Mouse (Mus musculus): Measurements from ENCODE around the gene Ikbke. TPM values are rescaled to one million over a fixed set of nuclear protein-coding genes. Genes with fewer than 3 reads are reported as not detected.

Ikbke gene
- polyA plus RNA-seq, 1 experiment, result 129 TPM

- Histone ChIP-seq H3K4me3 (ENCODE audit: control insufficient read depth, insufficient read depth, low read length) (no peak overlapping the region), H3K36me3 (ENCODE audit: control insufficient read depth, insufficient read depth, low read length) (0 out of 2 replicates have a peak, but pooled peaks cover 4% of the 10 kb centered on the region), H3K27me3 (ENCODE audit: control insufficient read depth, insufficient read depth, low read length) (no peaks in the 10 kb centered on the region), H3K4me1 (replicated peaks; ENCODE audit: control insufficient read depth, insufficient read depth, low read length) (no peaks in the 10 kb centered on the region), H3K27ac (ENCODE audit: control insufficient read depth, insufficient read depth, low read length) (no peak overlapping the region)
- WGBS, result 97% methylated on average over 7 of the region's 7 CpGs
- DNase-seq, result no peak
- no peak for TF ChIP-seq CTCF (IDR thresholded peaks at IDR 0.05; ENCODE audit: borderline replicate concordance, control insufficient read depth, extremely low read depth, insufficient read depth, low read length, poor library complexity)
- TF ChIP-seq POLR2A (IDR thresholded peaks at IDR 0.05; ENCODE audit: control insufficient read depth, extremely low read depth, insufficient read depth, low read length, poor library complexity), result no peak
These were observed 17.3 kb upstream of the Ikbke start for GRCm38 (mm10) chr1:131296726-131297125.

DNA sequence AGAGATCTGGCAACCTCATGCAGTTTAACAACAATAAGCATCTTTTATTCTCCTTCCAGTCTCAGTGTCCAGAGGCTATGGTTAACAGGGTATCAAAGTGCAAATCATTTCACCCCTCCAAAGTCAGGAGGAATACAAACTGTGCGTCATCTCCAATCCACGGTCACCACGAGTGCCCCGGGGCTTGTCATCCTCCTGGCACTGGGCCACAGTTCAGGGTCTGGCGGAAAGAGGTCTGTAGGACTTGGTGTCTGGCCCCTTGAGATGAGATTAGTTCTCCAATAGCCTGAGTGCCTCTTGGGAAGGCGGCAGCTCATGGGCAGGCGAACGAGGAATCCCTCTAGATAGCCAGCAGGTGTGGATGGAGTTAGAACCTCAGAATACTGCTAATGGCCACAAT lies 15.8 kb upstream of the Ikbke start:
- 96% methylated on average over 8 of the region's 8 CpGs for WGBS
- TF ChIP-seq POLR2A (IDR thresholded peaks at IDR 0.05; ENCODE audit: control insufficient read depth, extremely low read depth, insufficient read depth, low read length, poor library complexity), result no peak
- no peak for TF ChIP-seq CTCF (IDR thresholded peaks at IDR 0.05; ENCODE audit: borderline replicate concordance, control insufficient read depth, extremely low read depth, insufficient read depth, low read length, poor library complexity)

GRCm38 (mm10) chr1:131293922-131294250 lies 14.5 kb upstream of the Ikbke start:
- WGBS, result 97% methylated on average over 2 of the region's 2 CpGs
- H3K27me3 ChIP-seq (ENCODE audit: control insufficient read depth, insufficient read depth, low read length), result no peaks in the 10 kb centered on the region
- no peak overlapping the region for H3K27ac ChIP-seq (ENCODE audit: control insufficient read depth, insufficient read depth, low read length)
- no peak for DNase-seq
- 0 out of 2 replicates have a peak, but pooled peaks cover 4% of the 10 kb centered on the region for H3K36me3 ChIP-seq (ENCODE audit: control insufficient read depth, insufficient read depth, low read length)
- H3K4me1 ChIP-seq (replicated peaks; ENCODE audit: control insufficient read depth, insufficient read depth, low read length), result no peaks in the 10 kb centered on the region
- H3K4me3 ChIP-seq (ENCODE audit: control insufficient read depth, insufficient read depth, low read length), result no peak overlapping the region
- TF ChIP-seq POLR2A (IDR thresholded peaks at IDR 0.05; ENCODE audit: control insufficient read depth, extremely low read depth, insufficient read depth, low read length, poor library complexity) (no peak), CTCF (IDR thresholded peaks at IDR 0.05; ENCODE audit: borderline replicate concordance, control insufficient read depth, extremely low read depth, insufficient read depth, low read length, poor library complexity) (no peak)

More for the DNA sequence above, 15.8 kb upstream of the Ikbke start:
- no peak for DNase-seq
- Histone ChIP-seq H3K4me1 (replicated peaks; ENCODE audit: control insufficient read depth, insufficient read depth, low read length) (no peaks in the 10 kb centered on the region), H3K4me3 (ENCODE audit: control insufficient read depth, insufficient read depth, low read length) (no peak overlapping the region), H3K27ac (ENCODE audit: control insufficient read depth, insufficient read depth, low read length) (no peak overlapping the region), H3K27me3 (ENCODE audit: control insufficient read depth, insufficient read depth, low read length) (no peaks in the 10 kb centered on the region), H3K36me3 (ENCODE audit: control insufficient read depth, insufficient read depth, low read length) (0 out of 2 replicates have a peak, but pooled peaks cover 4% of the 10 kb centered on the region)

GRCm38 (mm10) chr1:131293221-131293921 lies 14.0 kb upstream of the Ikbke start:
- Histone ChIP-seq H3K27ac (ENCODE audit: control insufficient read depth, insufficient read depth, low read length) (no peak overlapping the region), H3K36me3 (ENCODE audit: control insufficient read depth, insufficient read depth, low read length) (0 out of 2 replicates have a peak, but pooled peaks cover 4% of the 10 kb centered on the region), H3K27me3 (ENCODE audit: control insufficient read depth, insufficient read depth, low read length) (no peaks in the 10 kb centered on the region), H3K4me3 (ENCODE audit: control insufficient read depth, insufficient read depth, low read length) (no peak overlapping the region), H3K4me1 (replicated peaks; ENCODE audit: control insufficient read depth, insufficient read depth, low read length) (peaks cover 2% of the 10 kb centered on the region)
- no peak for DNase-seq
- no peak for TF ChIP-seq POLR2A (IDR thresholded peaks at IDR 0.05; ENCODE audit: control insufficient read depth, extremely low read depth, insufficient read depth, low read length, poor library complexity)
- TF ChIP-seq CTCF (IDR thresholded peaks at IDR 0.05; ENCODE audit: borderline replicate concordance, control insufficient read depth, extremely low read depth, insufficient read depth, low read length, poor library complexity), result no peak
- WGBS, result 97% methylated on average over 4 of the region's 4 CpGs

DNA sequence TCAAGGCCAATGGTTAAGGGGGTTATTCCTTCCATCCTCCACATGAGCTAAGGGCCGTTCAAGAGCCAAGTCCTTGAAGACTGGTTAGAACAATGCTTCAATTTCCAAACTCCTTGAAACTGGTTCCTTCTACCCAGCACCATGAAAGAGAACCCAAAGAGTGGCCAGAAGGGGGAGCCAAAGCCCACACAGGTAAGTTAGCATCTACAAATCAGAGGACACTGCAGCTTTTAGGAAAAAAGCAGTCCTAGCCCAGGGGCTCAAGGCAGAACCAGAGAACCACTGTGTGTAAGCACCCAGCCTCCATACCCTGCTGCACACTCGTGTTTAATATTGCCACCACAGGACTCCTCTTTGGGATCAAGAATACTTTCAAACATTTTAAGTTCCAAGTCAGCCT lies 11.2 kb upstream of the Ikbke start:
- 0 out of 2 replicates have a peak, but pooled peaks cover 4% of the 10 kb centered on the region for H3K36me3 ChIP-seq (ENCODE audit: control insufficient read depth, insufficient read depth, low read length)

GRCm38 (mm10) chr1:131288938-131289337 lies 9.5 kb upstream of the Ikbke start:
- Histone ChIP-seq H3K36me3 (ENCODE audit: control insufficient read depth, insufficient read depth, low read length) (no peaks in the 10 kb centered on the region), H3K4me3 (ENCODE audit: control insufficient read depth, insufficient read depth, low read length) (no peak overlapping the region), H3K27me3 (ENCODE audit: control insufficient read depth, insufficient read depth, low read length) (no peaks in the 10 kb centered on the region), H3K27ac (ENCODE audit: control insufficient read depth, insufficient read depth, low read length) (no peak overlapping the region), H3K4me1 (replicated peaks; ENCODE audit: control insufficient read depth, insufficient read depth, low read length) (peaks cover 2% of the 10 kb centered on the region)
- no peak for DNase-seq
- no peak for TF ChIP-seq CTCF (IDR thresholded peaks at IDR 0.05; ENCODE audit: borderline replicate concordance, control insufficient read depth, extremely low read depth, insufficient read depth, low read length, poor library complexity)
- no peak for TF ChIP-seq POLR2A (IDR thresholded peaks at IDR 0.05; ENCODE audit: control insufficient read depth, extremely low read depth, insufficient read depth, low read length, poor library complexity)
- 92% methylated on average over 6 of the region's 6 CpGs for WGBS

More for the DNA sequence above, 11.2 kb upstream of the Ikbke start:
- Histone ChIP-seq H3K4me3 (ENCODE audit: control insufficient read depth, insufficient read depth, low read length) (no peak overlapping the region), H3K27ac (ENCODE audit: control insufficient read depth, insufficient read depth, low read length) (no peak overlapping the region), H3K4me1 (replicated peaks; ENCODE audit: control insufficient read depth, insufficient read depth, low read length) (peaks cover 2% of the 10 kb centered on the region), H3K27me3 (ENCODE audit: control insufficient read depth, insufficient read depth, low read length) (no peaks in the 10 kb centered on the region)
- WGBS, result 53% methylated on average over 2 of the region's 2 CpGs
- TF ChIP-seq CTCF (IDR thresholded peaks at IDR 0.05; ENCODE audit: borderline replicate concordance, control insufficient read depth, extremely low read depth, insufficient read depth, low read length, poor library complexity) (no peak), POLR2A (IDR thresholded peaks at IDR 0.05; ENCODE audit: control insufficient read depth, extremely low read depth, insufficient read depth, low read length, poor library complexity) (no peak)
- peak; percentile 75 for DNase-seq
